Mouse (Mus musculus) neural tube, embryonic 12.5 days (tissue): ENCODE measurements at regions not wholly inside any gene's neighbourhood (a gene's known extent, or its start where the extent isn't known, plus 50 kb on each side); places are given as distances from the start of the nearest gene placed in this dataset.

Source experiments
- ATAC-seq: fragments of 200-750 bp; cut with Nextera tagmentation; 2 replicates; pipeline ENCODE4 v1.8.0; 2017; ENCODE audit warnings: low read depth, mild to moderate bottlenecking, moderate TSS enrichment, moderate library complexity; ENCODE audit not compliant: low FRiP score
- H3K27ac ChIP-seq: fragments of 300-500 bp; sonication (generic); 2 replicates; pipeline ENCODE4 v1.5.1; 2016
- H3K27me3 ChIP-seq: fragments of 300-500 bp; sonication (generic); replicated peaks from 2 replicates; pipeline ENCODE4 v1.6.1; 2016; ENCODE audit warnings: mild to moderate bottlenecking
- H3K36me3 ChIP-seq: fragments of 300-500 bp; sonication (generic); 2 replicates; pipeline ENCODE4 v1.6.1; 2016; ENCODE audit warnings: mild to moderate bottlenecking
- H3K4me1 ChIP-seq: fragments of 300-500 bp; sonication (generic); 2 replicates; pipeline ENCODE4 v1.6.1; 2016
- H3K4me2 ChIP-seq: fragments of 300-500 bp; sonication (generic); replicated peaks from 2 replicates; pipeline ENCODE4 v1.6.1; 2016; ENCODE audit warnings: mild to moderate bottlenecking
- H3K4me3 ChIP-seq: fragments of 300-500 bp; sonication (generic); 2 replicates; pipeline ENCODE4 v1.5.1; 2016
- H3K9ac ChIP-seq: fragments of 300-500 bp; sonication (generic); 2 replicates; pipeline ENCODE4 v1.6.1; 2016; ENCODE audit warnings: mild to moderate bottlenecking
- H3K9me3 ChIP-seq: fragments of 300-500 bp; sonication (generic); 2 replicates; pipeline ENCODE4 v1.6.1; 2016; ENCODE audit warnings: mild to moderate bottlenecking
- WGBS: fragments of 180-500 bp; shearing (Covaris S2); methylation state at CpG from one replicate; pipeline ENCODE4 v1.1.7; 2016; 5-methylcytosine and 5-hydroxymethylcytosine counted together

DNA sequence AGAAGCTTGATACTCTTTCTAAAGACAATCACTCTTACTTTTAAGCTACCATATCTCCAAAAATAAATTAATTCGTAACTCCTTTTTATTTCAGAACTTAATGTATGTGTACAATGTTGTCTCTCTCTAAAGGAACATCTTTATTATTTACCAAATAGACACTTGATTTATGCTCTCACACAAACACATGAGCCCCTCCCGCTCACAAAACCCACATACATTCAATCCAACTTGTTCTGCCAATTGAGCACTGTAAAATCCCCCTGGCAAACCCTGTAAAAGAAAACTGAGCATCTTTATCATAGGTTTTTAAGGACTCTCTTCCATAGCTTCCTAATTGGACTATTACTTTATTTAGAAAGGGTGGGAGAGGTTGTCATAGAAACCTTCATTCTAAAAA is 812.5 kb downstream of the Phf3 start:
- H3K27ac ChIP-seq, result no peak overlapping the region
- H3K4me2 ChIP-seq, result no peak overlapping the region
- ATAC-seq, result peak; percentile 65; the same call in 1 of the 2 replicates
- WGBS, result 88% methylated on average over 2 of the region's 2 CpGs
- no peaks in the 10 kb centered on the region for H3K27me3 ChIP-seq
- no peaks in the 10 kb centered on the region for H3K9me3 ChIP-seq
- H3K36me3 ChIP-seq, result no peaks in the 10 kb centered on the region
- H3K9ac ChIP-seq, result no peak overlapping the region
- H3K4me3 ChIP-seq, result no peak overlapping the region
- H3K4me1 ChIP-seq, result no peaks in the 10 kb centered on the region

DNA sequence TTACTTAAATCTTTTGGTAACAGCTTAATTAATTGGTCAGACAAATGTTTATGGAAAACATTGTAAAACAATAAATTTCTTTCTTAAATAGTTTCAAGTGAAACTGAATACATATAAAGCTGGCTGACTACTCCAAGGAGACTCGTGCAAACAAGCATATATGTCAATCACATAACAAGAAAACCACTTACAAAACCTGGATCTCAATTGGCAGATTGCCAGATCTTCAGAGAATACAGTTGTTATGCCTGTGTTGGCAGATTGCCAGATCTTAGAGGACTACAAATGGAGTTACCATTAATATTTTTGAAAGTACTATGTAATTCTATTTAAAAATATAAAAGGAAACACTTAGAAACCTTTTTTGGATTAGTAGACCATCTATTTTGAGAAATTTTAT is 812.9 kb downstream of the Phf3 start:
- H3K4me2 ChIP-seq, result no peak overlapping the region
- H3K36me3 ChIP-seq, result no peaks in the 10 kb centered on the region
- ATAC-seq, result peak; percentile 79
- 17% methylated on average over 1 of the region's 1 CpGs for WGBS
- no peaks in the 10 kb centered on the region for H3K9me3 ChIP-seq
- no peak overlapping the region for H3K4me3 ChIP-seq
- no peaks in the 10 kb centered on the region for H3K4me1 ChIP-seq
- H3K9ac ChIP-seq, result no peak overlapping the region
- H3K27me3 ChIP-seq, result no peaks in the 10 kb centered on the region
- no peak overlapping the region for H3K27ac ChIP-seq

DNA sequence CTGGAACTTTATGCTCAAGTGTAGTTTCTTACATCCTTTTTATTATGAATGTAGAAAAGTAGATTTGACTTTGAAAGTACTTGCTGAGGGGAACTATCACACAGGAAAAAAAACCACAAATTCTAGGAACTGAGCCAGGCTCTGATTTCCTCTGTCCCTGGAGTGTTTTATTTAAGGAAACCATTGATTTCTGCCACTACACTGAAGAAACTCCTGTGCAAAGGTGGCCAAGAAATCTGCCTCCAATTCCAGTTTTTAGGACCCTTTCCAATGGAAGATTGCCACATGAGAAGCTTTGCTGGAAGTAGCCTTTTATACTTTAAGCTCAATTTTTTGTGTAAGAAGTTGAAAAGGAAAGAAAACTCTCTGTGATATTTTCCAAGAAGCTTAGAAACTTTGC is 856.1 kb downstream of the Phf3 start:
- Histone ChIP-seq H3K4me1 (no peaks in the 10 kb centered on the region), H3K9me3 (no peaks in the 10 kb centered on the region), H3K27ac (no peak overlapping the region), H3K4me3 (no peak overlapping the region), H3K4me2 (no peak overlapping the region), H3K36me3 (no peaks in the 10 kb centered on the region), H3K9ac (no peak overlapping the region), H3K27me3 (no peaks in the 10 kb centered on the region)
- ATAC-seq, result no peak

DNA sequence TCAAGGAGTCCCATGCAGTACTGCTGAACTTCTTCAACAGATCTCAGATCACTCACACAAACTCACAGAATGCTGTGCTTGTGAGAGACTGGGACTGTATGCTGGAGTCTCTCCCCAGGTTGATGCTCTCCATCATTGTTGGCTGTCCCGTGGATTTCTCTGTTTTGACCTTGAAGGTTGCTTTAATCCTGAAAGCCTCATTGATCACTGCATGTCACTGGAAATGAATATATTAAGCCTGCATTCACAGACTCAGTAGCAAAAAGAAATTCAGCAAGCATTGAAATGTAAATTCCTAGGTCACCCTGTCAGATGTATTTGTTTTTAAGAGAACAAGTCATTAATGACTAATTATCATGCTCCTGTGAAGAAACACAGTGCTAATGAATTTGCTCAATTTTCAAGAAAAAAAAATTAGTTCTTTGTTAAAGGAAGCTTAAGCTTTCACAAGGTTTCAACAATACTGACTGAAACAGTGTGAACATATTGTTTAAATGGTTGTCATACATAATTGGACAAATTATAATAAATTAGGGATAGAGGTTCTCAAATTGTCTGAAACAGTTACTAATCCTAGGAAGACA is 864.9 kb downstream of the Phf3 start:
- Histone ChIP-seq H3K4me3 (no peak overlapping the region), H3K4me2 (no peak overlapping the region), H3K27ac (no peak overlapping the region), H3K9ac (no peak overlapping the region), H3K4me1 (no peaks in the 10 kb centered on the region), H3K27me3 (no peaks in the 10 kb centered on the region), H3K9me3 (no peaks in the 10 kb centered on the region), H3K36me3 (no peaks in the 10 kb centered on the region)
- 14% methylated on average over 1 of the region's 1 CpGs for WGBS
- ATAC-seq, result no peak
